Mouse (Mus musculus): ENCODE results near the gene Syt7.

DNA sequence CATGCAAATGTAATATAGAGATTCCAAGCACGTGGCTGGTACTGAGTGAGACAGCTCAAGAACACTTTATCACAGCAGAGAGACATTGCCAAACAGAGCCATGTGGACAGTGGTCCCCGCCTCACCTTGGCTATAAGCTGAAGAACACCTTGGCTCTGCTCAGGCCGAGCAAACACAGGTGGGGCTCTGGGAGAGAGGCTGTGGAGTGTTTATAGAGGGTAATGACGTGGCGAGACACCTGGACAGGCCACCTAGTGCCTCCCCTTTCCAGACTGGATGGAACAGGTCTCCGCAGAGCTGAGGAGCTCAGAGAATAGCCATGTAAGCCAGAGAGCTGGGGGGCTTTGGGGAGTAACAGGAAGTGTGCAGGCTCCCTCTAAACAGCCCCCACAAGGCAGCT, 46.0 kb downstream of the Syt7 start:
- TF ChIP-seq CTCF (IDR thresholded peaks at IDR 0.05; ENCODE audit: control insufficient read depth, insufficient read depth, low read length): no peak
- no peak for TF ChIP-seq POLR2A (IDR thresholded peaks at IDR 0.05; ENCODE audit: borderline replicate concordance, control insufficient read depth, low read depth, low read length)

Data from bone marrow, adult 2 months (tissue).